Mouse (Mus musculus) CD4-positive, CD25-positive, alpha-beta regulatory T cell, adult 2 months (primary cell): Measurements from ENCODE around the gene Gm45808.
A peak's percentile ranks its signal among the peaks of the same experiment; 100 is the strongest.
"Not testable (repeated sequence)": the region's sequence is repeated elsewhere in the genome, so short reads cannot be mapped to it uniquely, and the experiment has no call there.

Experiments used
- DNase-seq: peaks from one replicate; pipeline ENCODE4 v3.0.0-alpha.2; 2012; ENCODE audit warnings: low read depth, low spot score

Gene Gm45808

DNA sequence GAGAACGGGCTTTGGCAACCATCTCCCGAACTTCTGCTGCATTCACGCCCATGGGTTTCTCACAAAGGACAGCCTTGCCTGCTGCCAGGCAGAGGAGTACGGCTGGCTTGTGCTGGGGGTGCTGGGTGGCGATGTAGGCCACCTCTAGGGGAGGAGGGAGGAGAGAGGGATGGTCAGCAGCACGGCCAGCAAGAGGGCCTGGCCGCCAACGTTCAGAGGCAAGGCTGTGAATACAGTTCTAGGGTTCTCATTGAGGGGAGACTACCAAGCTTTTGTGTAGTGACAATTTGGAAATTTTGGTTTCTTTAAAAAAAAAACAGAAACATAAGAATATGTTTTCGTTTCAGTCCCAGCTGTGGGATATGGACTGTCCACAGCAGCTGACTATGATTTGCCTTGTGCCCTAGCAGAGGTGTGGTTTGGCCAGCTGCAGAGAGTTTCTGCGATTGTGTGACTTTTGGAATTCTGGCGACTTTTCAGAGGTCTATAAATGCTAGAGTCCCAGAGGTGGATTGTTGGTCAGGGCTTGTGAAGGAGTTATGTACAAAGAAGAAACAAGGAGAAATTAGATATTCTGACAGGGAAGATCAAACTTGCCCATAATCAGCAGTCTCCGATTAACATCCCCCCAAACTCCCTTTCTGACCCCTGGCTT lies at the start of gene Gm45808:
TSS of gene Gm45808 (minus strand) at position 51 of the 655 bp plus-strand sequence.
- no peak for DNase-seq

DNA sequence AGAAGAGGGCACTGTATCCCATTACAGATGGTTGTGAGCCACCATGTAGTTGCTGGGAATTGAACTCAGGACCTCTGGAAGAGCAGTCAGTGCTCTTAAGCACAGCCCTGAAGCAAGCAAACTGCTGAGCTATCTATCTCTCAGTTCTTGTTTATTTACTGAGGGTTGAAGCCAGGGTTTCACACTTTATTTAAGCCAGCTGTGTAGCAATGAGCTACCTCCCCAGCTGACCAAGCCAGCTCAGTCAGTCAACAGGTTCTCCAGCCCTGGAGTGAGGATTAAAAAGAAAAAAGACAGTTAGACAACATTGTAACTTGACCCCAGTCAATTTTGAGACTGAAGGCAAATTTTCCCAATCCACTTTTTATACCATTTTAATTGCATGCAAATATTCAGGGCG lies 49.1 kb upstream of the Gm45808 start:
- no peak for DNase-seq

DNA sequence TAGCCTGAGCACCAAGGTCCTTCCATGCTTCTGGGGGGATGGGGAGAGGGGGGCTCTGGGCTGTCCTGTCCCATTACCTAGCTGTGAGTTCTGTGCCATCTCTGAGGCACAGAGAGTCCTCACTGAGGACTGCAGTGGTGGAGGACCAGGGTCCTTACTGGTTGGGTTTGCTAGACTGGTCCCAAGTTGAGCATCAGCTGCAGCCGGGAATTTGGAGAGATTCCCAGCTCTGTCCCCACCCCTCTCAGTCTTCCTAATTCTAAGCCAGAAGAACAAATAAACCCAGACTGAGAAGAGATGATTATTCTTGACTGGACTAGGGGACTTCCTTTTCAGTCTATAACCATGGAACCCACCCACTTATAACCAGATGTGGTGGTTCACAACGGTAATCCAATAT lies 44.0 kb upstream of the Gm45808 start:
- no peak for DNase-seq

DNA sequence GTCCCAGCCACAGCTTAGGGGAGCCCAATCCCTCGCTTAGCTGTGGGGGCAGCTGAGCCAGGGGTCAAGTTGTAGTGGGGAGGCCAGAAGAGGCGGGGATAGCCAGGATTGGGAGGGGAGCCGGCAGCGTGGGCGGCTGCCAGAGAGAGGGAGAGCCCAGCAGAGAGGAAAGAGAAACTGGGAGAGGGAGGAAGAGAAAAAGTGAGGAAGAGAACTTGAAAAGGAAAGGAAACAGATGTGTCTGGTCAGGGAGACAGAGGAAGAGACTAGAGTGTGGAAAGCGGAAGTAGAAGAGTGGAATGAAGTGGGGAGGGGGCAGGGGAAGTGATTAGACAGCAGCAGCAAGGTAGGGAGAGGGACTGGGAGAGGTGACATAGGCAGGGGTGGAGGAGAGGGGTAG lies 42.9 kb upstream of the Gm45808 start:
- peak; percentile 19 for DNase-seq

DNA sequence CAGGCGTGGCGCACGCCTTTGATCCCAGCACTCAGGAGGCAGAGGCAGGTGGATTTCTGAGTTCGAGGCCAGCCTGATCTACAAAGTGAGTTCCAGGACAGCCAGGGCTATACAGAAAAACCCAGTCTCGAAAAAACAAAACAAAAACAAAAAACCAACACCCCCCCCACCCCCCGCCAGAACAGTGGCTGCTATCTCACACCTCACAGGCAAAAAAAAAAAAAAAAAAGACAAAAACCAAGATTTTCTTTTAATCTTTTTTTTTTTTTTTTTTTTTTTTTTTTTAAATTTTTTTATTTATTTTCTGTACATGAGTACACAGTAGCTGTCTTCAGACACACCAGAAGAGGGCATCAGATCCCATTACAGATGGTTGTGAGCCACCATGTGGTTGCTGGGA lies 40.6 kb upstream of the Gm45808 start:
- DNase-seq = peak; percentile 39

DNA sequence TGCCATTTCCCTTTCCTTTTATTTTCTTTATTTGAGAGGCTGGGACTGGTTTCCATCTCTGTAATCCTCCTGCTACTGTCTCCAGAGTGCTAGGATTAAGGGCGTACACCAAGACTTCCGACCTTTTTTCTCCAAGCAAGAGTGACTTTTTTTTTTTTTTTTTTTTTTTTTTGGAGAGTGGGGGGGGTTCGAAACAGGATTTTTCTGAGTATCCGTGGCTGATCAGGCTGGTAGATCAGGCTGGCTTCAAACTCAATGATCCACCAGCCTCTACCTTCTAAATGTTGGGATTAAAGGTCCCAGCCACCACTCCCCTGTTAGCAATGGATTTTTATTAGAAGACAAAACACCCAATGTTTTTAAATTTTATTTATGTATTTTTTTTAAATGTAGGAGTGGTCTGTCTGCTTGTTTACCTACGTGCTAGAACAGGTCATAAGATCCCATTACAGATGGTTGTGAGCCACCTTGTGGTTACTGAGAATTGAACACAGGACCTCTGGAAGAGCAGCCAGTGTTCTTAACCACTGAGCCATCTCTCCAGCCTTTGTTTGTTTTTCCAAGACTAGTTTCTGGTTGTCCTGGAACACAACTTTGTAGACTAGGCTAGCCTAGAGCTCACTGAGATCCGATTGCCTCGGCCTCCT lies 40.0 kb upstream of the Gm45808 start:
- DNase-seq = peak; percentile 72

DNA sequence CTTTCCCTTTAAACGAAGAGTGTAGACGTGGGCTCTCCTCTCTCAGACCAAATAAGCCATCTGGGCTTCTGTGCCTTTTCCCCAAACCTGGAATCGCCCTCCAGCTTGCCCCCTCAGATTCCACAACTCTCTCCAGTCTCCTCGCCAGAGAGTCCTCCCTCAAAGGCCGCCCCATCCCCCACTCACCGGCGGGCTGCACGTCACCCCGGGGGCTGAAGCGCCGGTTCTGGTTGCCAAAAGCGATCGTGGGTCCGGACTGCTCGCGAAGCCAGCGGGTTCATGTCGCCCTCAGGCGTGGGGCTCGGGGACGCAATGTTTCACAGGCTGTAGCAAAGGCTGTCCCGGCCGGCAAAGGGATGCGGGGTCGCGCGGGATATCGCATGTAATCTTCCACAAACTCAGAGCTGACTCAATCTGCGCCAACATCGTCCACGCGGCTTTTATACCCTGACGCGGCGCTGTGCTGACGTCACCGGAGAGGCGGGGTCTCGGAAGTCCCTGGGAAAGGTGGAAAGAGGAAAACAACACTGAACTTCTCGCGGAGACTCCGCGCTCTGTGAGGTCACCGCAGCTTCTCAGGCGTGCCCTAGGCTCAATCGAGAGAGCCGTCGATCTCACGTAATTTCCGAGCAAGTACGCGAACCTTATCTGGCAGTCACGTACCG lies 39.3 kb upstream of the Gm45808 start, which contains the start of the genes Ppp1r15a and Plekha4:
TSS of gene Ppp1r15a (minus strand) at position 460 of the 665 bp plus-strand sequence.
TSS of gene Plekha4 (plus strand) at position 522 of the 665 bp plus-strand sequence.
- peak; percentile 98 for DNase-seq

DNA sequence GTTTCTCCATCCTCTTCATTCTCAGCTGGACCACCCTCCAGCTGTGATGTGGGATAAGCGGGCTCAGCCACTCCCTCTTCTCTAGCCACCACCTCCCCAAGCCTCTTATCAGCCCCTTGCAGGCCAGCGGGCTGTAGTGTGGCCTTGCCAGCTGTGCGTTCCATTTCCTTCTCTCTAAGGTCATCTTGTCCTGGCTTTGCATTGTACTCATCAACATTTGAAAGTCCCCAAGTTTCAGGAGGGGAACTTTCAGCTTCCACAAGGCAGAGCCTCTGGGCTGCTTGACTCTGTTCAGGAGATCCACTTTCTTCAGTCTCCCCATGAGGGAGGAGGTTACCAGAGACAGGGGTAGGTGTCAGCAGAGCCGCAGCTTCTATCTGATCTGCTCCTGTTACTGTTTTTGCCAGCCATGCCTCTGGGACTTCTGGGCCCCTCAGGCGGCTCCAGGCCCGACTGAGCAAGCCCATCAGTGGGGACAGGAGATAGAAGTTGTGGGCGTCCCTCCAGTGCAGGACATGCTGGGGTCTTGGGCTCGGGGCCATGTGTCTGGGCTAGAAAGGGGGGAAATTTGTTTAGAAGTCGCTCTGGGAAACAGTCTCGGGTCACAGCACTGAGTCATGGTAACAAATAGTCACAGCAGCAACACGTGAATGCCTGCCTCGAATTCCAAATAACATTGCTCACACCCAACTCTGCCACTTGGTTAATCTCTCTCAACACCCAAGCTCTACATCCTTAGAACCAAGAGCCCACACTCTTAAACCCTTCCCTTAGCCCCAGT lies 38.4 kb upstream of the Gm45808 start:
- DNase-seq = peak; percentile 54

DNA sequence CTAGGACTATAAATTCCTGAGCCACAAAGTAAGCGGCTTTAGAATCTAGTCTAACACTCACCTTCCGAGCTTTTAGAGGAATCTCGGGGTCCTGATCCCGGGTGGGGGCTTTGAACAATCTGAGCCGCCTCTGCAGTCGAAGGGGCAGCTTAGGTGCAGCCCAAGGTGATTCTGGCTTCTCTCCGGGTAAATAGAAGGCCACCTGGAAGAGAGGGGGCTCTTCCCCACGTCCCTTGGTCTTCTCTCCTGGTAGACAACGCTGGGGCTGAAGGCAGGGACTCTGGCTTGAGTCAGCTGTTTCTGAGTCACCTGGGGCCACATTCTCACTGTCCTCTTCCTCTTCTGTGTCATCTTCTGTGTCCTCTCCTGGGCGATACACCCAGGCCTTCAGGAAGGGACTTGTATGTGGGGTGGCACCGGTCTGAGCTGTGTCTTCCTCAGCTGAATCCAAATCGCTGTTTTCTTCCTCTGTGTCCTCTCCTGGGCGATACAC lies 37.1 kb upstream of the Gm45808 start:
- DNase-seq = peak; percentile 43

DNA sequence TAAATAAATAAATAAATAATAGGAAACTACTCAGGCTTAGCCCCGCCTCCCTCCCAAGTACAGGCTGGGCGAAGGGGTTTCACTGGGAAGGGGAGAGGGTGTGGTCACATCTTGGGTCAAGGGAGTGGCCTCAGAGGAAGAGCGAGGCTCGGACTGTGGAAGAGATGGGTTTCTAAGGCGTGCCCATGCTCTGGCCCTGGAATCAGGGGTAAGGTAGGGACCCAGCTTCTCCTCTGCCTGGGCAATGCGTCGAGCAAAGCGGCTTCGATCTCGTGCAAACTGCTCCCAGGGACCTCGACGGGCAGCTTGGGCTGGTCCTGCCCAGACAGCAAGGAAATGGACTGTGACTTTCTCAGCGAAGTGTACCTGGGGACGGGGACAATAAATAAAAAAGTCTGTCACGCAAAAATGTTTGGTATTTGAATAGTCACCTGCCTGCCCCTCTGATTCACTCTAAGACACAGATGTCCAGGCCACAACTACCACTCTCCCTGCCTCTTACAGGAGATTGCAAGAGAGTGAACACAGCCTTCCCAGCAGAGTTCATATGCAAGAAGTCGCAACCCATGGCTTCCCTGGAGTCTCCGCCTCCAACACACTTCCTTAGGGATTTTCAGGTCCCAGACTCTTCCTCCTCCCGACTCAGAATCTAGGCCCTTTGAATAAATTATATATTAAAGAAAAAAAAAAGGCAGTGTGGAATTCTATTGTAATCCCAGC lies 36.5 kb upstream of the Gm45808 start:
- DNase-seq = peak; percentile 51

DNA sequence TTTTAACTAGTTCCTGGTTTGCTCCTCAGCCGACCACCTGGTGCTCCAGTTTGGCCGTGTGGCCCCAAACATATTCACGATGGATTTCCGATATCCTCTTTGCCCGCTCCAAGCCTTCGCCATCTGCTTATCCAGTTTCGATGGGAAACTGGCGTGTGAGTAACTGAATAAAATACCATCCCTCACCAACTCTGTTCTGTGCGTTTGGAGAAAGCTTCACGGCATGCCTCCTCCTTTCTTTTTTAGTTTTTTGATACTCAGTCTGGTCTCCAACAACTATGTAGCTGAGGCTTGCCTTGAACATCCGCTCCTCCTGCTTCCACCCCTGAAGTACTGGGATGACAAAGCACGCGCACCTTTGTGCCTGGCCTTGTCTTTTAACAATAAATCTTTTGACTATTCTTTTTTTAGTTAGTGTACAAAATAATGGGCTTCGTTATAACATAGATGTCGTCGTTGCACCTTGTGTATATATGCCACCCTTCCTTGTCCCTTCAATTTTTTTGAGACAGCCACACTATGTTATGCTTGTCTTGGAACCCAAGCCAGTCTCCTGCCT lies 35.7 kb upstream of the Gm45808 start:
- peak; percentile 48 for DNase-seq

DNA sequence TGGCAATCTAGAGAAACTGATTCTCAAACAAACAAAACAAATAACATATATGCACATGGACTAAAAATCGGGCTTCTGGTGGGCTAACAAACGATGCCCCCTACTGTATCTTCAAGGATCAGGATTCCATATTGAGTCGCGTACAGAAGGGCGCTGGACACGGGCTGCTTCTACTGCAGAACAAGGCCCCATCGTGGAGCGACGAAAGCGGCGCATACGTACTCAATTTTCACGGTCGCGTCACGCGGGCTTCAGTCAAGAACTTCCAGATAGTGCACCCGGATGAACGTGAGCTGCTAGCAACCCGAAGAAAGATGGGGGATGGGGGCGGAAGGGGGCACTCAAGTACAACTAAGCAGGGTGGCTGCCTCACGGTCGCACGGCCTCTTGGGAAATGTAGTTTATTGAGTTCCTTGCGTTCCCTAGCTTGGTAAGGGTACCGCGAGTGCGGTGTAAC lies 35.1 kb upstream of the Gm45808 start:
- DNase-seq = peak; percentile 96

DNA sequence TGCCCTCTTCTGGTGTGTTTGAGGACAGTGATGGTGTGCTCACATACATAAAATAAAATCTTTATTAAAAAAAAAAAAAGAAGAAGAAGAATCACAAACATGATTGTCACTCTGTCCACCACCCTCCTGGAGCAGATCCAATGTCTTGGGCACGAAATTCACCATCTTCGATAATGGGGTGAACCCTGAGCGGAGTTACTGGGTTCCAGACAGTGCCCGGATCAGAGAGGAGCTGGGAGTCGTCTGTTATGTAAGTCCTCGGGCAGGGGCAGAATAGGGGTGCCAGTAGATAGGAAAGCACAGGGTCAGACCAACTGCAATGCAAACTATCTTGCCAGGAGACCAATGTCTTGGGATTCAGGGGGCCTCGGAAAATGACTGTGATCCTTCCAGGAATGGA lies 34.0 kb upstream of the Gm45808 start:
- no peak for DNase-seq

DNA sequence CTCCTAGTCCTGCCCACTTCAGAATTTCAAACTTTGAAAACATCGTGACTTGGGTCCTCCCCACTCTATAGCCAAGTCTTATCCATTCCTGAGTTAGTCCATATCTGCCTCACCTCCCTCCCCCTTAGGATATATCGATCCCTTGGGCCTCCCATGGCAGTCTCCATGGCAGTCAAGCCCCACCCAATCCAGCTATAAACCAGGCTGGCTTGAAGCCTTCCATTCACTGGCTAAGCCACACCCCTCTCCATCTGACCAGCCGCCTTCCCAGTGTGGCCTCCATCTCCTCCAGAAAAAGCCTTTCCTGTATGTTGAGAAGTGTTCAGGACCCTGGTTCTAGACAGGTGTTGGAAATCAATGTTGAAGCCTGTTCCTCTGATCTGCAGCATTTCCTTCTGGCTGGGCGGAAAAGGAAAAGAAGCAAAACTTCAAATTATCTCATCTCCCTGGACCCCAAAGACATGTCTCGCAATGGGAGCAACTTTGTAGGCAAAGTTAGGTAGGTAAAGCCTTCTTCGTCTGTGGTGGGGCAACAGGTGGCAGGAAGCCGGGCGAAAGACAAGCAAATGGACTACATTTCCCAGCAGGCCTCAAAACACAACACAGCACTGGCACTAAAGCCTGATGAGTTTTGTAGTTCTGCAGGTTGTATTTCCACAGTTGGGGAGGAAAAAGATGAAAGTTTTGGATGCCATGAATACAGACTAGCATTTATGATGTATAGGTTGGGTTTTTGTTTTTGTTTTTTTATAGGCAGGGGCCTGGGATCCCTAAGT lies 32.9 kb upstream of the Gm45808 start:
- DNase-seq = peak; percentile 36

DNA sequence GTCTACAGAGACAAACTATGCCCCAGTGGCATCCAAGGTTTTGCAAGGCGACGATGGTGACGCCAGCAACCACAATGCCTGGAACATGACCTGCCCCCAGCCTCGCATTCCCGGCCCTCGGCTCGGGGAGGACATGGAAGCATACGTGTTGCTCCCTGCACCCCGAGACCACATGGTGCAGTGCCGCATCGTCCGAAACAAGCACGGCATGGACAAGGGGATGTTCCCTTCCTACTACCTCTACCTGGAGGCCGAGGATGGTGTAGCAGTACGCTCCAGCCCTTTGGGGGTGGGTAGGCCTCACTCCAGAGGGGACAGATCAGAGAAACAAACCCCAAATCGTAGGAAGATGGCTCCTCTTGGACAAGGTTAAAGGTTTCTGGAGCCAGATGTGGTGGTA lies 32.0 kb upstream of the Gm45808 start:
- DNase-seq = no peak

DNA sequence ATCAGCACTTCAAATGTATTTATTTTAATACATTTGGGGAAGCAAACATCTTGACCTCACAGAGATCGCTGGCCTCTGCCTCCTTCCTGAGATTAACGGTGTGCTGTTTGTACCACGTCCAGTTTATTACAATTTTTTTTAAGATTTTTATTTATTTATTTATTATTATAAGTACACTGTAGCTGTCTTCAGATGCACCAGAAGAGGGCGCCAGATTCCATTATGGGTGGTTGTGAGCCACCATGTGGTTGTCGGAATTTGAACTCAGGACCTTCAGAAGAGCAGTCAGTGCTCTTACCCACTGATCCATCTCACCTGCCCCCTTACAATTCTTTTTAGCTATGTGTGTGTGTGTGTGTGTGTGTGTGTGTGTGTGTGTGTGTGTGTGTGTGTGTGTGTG lies 30.2 kb upstream of the Gm45808 start:
- not testable (repeated sequence) for DNase-seq

DNA sequence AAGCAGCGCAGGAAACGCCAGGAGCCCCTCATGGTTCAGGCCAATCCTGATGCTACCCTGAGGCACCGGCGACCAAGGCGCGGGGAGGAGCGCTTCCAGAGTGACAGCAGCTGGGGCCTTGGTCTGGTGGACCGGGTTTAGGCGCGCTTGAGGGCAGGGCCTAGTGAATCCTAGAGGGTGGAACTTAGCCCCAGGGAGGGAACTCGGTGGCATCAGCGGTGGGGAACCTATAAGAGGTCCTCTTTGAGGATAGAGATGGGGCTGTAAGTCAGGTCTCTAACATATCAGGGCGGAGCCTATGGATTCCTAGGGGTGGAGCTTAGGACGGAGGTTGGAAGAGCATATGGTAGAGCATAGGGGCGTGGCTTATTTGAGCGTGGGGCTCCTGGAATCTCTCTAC lies 28.8 kb upstream of the Gm45808 start:
- DNase-seq = no peak

DNA sequence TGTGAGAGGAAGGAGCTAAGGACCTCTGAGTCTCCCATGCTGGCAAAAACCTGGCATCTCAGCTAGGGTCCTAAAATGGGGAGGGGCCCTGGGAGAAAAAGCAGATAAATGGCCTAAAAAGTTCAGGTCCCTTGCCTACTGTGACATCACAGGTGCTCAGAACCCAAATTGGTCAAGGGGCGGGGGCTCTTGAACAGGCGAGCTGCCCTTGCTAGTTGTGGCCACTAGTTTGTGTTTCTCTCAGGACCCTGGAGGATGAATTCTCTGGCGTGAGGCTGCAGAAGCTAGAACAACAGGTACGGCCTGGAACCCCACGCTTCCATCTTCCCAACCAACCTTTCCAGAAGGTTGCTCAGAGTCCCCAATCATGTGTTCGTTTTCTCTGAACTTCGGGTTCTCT lies 27.8 kb upstream of the Gm45808 start:
- no peak for DNase-seq

DNA sequence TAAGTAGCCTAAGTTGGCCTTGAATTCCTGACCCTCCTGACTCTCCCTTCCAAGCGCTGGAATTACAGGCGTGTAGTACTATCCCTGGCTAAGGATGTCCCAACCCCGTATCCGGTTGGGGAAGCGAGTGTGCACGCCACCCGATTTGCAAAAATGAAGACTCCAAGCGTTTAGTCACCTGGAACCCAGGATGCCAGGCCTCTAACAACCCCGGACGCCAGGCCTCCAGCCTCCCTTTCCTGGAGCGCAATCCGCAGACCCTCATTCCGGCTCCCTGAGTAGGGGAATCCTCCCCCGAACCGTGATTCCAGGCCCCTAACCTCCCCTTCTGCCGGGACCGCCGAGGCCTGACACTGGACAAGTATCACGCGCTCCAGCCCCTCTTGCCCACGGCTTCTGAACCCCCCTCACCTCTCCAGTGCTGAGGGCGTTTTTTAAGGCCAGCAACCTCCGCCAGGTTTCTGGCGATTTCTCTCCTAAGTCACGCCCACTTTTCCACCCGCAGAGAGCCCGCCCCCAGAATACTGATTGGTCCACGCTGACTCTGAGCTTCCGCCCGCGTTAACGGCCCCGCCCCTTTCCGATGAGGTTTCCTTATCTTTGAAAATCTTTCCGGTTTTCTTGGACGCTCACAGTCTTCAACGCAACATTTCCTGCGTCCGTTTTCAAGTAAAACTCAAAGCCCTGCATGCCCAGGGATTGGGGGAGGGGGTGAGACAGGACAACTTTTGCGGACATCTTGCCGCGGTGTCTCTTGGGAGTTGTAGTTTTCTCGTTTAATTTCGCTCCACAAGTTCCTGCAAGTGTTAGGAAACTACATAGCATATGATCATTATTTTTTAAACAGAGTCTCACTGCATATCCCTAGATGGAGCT lies 23.5 kb upstream of the Gm45808 start, which contains the start of gene Nucb1:
TSS of gene Nucb1 (minus strand) at position 495 of the 876 bp plus-strand sequence.
- peak; percentile 93 for DNase-seq
